Comparison of ENCODE assay signal across 15 mouse cellular contexts in genomic region chr2:168683520-168684150, GRCm38 (mm10). TPM values are rescaled to one million over a fixed set of nuclear protein-coding genes. Genes with fewer than 3 reads are reported as not detected.
DNase-seq lines count a peak whose midpoint lies in the region; ATAC-seq and TF ChIP-seq lines count a peak whose summit lies in the region.
"Had no signal": no experiment of that assay in that cellular context is flagged by ENCODE, and none has a peak within 500 bp of the region (broad histone marks: within the 10 kb centered on the region; RNA-seq: fewer than 3 reads in every experiment).

No protein-coding gene starts in this region.

- H3K4me1 ChIP-seq in cerebellum, adult 2 months (ENCODE audit: control insufficient read depth, insufficient read depth, low read length) = peaks cover 46% of the 10 kb centered on the region
- H3K4me1 ChIP-seq in forebrain, postnatal 0 days (ENCODE audit: insufficient read depth) = peaks cover 5% of the 10 kb centered on the region; the same call in 1 of the 2 replicates
- no peaks in the 10 kb centered on the region for H3K4me1 ChIP-seq in kidney, adult 2 months (ENCODE audit: control insufficient read depth, insufficient read depth, low read length)
- H3K4me1 ChIP-seq: embryonic facial prominence, embryonic 12.5 days; megakaryocyte, embryonic 14.5 days had no signal

- peak in 1 of 2 experiments; percentile 41 for DNase-seq in cerebellum, adult 2 months
- DNase-seq in cerebellum, postnatal 14 days = no peak
- DNase-seq in layer of hippocampus, adult 2 months (ENCODE audit: low spot score in 2 of 2) = no peak
- no peak for DNase-seq in layer of hippocampus, adult 9-10 months (ENCODE audit: low spot score)
- DNase-seq in forebrain, postnatal 0 days = no peak
- no peak for DNase-seq in kidney, adult 2 months
- no peak for DNase-seq in heart, postnatal 4 days
- DNase-seq: cerebellum, adult 11 months; gastrocnemius, postnatal 10 days; kidney, adult 8-10 months; lung, embryonic 14.5 days had no signal

- 27% methylated on average over 15 of the region's 15 CpGs for WGBS in cerebellum, adult 2 months
- WGBS in forebrain, postnatal 0 days = 62% methylated on average over 15 of the region's 15 CpGs
- 62% methylated on average over 15 of the region's 15 CpGs for WGBS in kidney, adult 2 months

- ATAC-seq in CD4-positive, CD25-positive, alpha-beta regulatory T cell, adult 4 months = peak; percentile 60
- no peak for ATAC-seq in forebrain, postnatal 0 days

- H3K4me2 ChIP-seq in forebrain, postnatal 0 days (ENCODE audit: low read depth) = no peak overlapping the region
- H3K4me2 ChIP-seq: embryonic facial prominence, embryonic 12.5 days; hindbrain, embryonic 12.5 days; lung, embryonic 14.5 days had no signal

- H3K27ac ChIP-seq in cerebellum, adult 2 months (ENCODE audit: insufficient read depth, low read length) = peak overlapping the region; percentile 72
- H3K27ac ChIP-seq in layer of hippocampus, adult 2 months = peak overlapping the region; percentile 75
- H3K27ac ChIP-seq in forebrain, postnatal 0 days (ENCODE audit: low read depth, low read length) = peak overlapping the region; percentile 50; the same call in 1 of the 2 replicates
- H3K27ac ChIP-seq in kidney, adult 2 months (ENCODE audit: insufficient read depth, low read depth, low read length) = no peak overlapping the region
- H3K27ac ChIP-seq: embryonic facial prominence, embryonic 12.5 days had no signal

- TF ChIP-seq POLR2A in cerebellum, adult 2 months (IDR thresholded peaks at IDR 0.05; ENCODE audit: borderline replicate concordance, insufficient read depth, low read length) = no peak
- no peak for TF ChIP-seq POLR2A in kidney, adult 2 months (IDR thresholded peaks at IDR 0.05; ENCODE audit: low read depth, low read length)

- H3K9ac ChIP-seq in forebrain, postnatal 0 days = no peak overlapping the region
- H3K9ac ChIP-seq: embryonic facial prominence, embryonic 12.5 days; hindbrain, embryonic 12.5 days; lung, embryonic 14.5 days had no signal

- TF ChIP-seq CTCF in cerebellum, adult 2 months (IDR thresholded peaks at IDR 0.05; ENCODE audit: borderline replicate concordance, insufficient read depth, low read depth, low read length) = no peak
- no peak for TF ChIP-seq CTCF in layer of hippocampus, adult 2 months (conservative IDR thresholded peaks at IDR 0.05)
- TF ChIP-seq CTCF in forebrain, postnatal 0 days (IDR thresholded peaks at IDR 0.05; ENCODE audit: low read depth) = no peak
- TF ChIP-seq CTCF in kidney, adult 2 months (conservative IDR thresholded peaks at IDR 0.05; ENCODE audit: insufficient read depth, insufficient read length, low read depth, low read length) = no peak

- peaks cover 37% of the 10 kb centered on the region for H3K36me3 ChIP-seq in forebrain, postnatal 0 days (ENCODE audit: insufficient read depth)
- H3K36me3 ChIP-seq in kidney, adult 2 months (ENCODE audit: control insufficient read depth, insufficient read depth, low read length) = no peaks in the 10 kb centered on the region

- no peaks in the 10 kb centered on the region for H3K27me3 ChIP-seq in cerebellum, adult 2 months (ENCODE audit: control insufficient read depth, insufficient read depth, low read length)
- H3K27me3 ChIP-seq in forebrain, postnatal 0 days (ENCODE audit: insufficient read depth, low read length) = no peaks in the 10 kb centered on the region
- H3K27me3 ChIP-seq in kidney, adult 2 months (replicated peaks; ENCODE audit: control insufficient read depth, insufficient read depth, low read length) = no peaks in the 10 kb centered on the region
- H3K27me3 ChIP-seq: embryonic facial prominence, embryonic 12.5 days; hindbrain, embryonic 12.5 days had no signal

- H3K9me3 ChIP-seq in forebrain, postnatal 0 days (ENCODE audit: low read length) = no peaks in the 10 kb centered on the region
- H3K9me3 ChIP-seq: embryonic facial prominence, embryonic 12.5 days; hindbrain, embryonic 12.5 days had no signal

- H3K4me3 ChIP-seq in cerebellum, adult 2 months (replicated peaks; ENCODE audit: insufficient read depth, low read depth, low read length) = no peak overlapping the region
- H3K4me3 ChIP-seq in layer of hippocampus, adult 2 months = no peak overlapping the region
- H3K4me3 ChIP-seq in forebrain, postnatal 0 days (ENCODE audit: low read depth, low read length) = no peak overlapping the region
- H3K4me3 ChIP-seq in kidney, adult 2 months (ENCODE audit: insufficient read depth, low read depth, low read length) = no peak overlapping the region
- H3K4me3 ChIP-seq: embryonic facial prominence, embryonic 12.5 days; hindbrain, embryonic 12.5 days; megakaryocyte, embryonic 14.5 days had no signal

RNA-seq across cellular contexts. Expression of gene Atp9a, which starts 58.6 kb away (rescaled TPM):
- 316 and 321 TPM in 2 replicates for polyA plus RNA-seq in cerebellum, adult 2 months (2012; rRNA removed)
- 100 to 1,000 TPM; 339 to 358 TPM for total RNA-seq in layer of hippocampus, adult 2 months (2021)
- polyA plus RNA-seq in CD4-positive, CD25-positive, alpha-beta regulatory T cell, adult 4 months (2017; shearing (Covaris generic)) = 10 to 100 TPM in 1 of 2 experiments, 1 to 10 TPM in 1; 7.9 to 16.2 TPM
- 397 and 497 TPM in 2 replicates for total RNA-seq in forebrain, postnatal 0 days (2014; rRNA removed)
- polyA plus RNA-seq in forebrain, postnatal 0 days (2015; fragmentation: Nextera tagmentation; extraction: Ambion mirVana) = 124 and 143 TPM in 2 replicates
- polyA plus RNA-seq in kidney, adult 2 months (2012; rRNA removed) = 56.0 and 59.8 TPM in 2 replicates
- 10 to 100 TPM; 56.8 to 57.7 TPM for total RNA-seq in heart, postnatal 4 days (2021)
